Mouse (Mus musculus) stomach, embryonic 14.5 days (tissue): ENCODE results near the gene Phc2. TPM values are rescaled to one million over a fixed set of nuclear protein-coding genes. Genes with fewer than 3 reads are reported as not detected.

Experiments used
- ATAC-seq: fragments of 200-750 bp; cut with Nextera tagmentation; 2 replicates; pipeline ENCODE4 v1.8.0; 2017; ENCODE audit warnings: low read depth, moderate TSS enrichment; ENCODE audit not compliant: insufficient number of reproducible peaks, insufficient read depth, low FRiP score
- H3K27ac ChIP-seq: fragments of 300-500 bp; sonication (generic); 2 replicates; pipeline ENCODE4 v1.5.1; 2014; ENCODE audit warnings: mild to moderate bottlenecking, low read length, moderate library complexity, mixed read lengths
- H3K27me3 ChIP-seq: fragments of 300-500 bp; sonication (generic); 2 replicates; pipeline ENCODE4 v1.6.1; 2014; ENCODE audit warnings: low read length, control low read depth, mixed read lengths; ENCODE audit not compliant: control insufficient read depth, insufficient read depth
- H3K36me3 ChIP-seq: fragments of 300-500 bp; sonication (generic); 2 replicates; pipeline ENCODE4 v1.6.1; 2014; ENCODE audit warnings: mild to moderate bottlenecking, control low read depth, low read length, moderate library complexity, mixed read lengths; ENCODE audit not compliant: control insufficient read depth, insufficient read depth
- H3K4me1 ChIP-seq: fragments of 300-500 bp; sonication (generic); 2 replicates; pipeline ENCODE4 v1.6.1; 2014; ENCODE audit warnings: low read length, control low read depth, mixed read lengths; ENCODE audit not compliant: control insufficient read depth, insufficient read depth
- H3K4me2 ChIP-seq: fragments of 300-500 bp; sonication (generic); replicated peaks from 2 replicates; pipeline ENCODE4 v1.6.1; 2014; ENCODE audit warnings: low read depth, low read length, control low read depth
- H3K4me3 ChIP-seq: fragments of 300-500 bp; sonication (generic); 2 replicates; pipeline ENCODE4 v1.5.1; 2014; ENCODE audit warnings: low read depth, low read length, control low read depth
- H3K9ac ChIP-seq: fragments of 300-500 bp; sonication (generic); replicated peaks from 2 replicates; pipeline ENCODE4 v1.6.1; 2014; ENCODE audit warnings: low read depth, mild to moderate bottlenecking, control low read depth, low read length, moderate library complexity, mixed read lengths
- H3K9me3 ChIP-seq: fragments of 300-500 bp; sonication (generic); 2 replicates; pipeline ENCODE4 v1.6.1; 2016; ENCODE audit warnings: low read depth, low read length, control low read depth; ENCODE audit not compliant: control insufficient read depth
- WGBS: fragments of 180-500 bp; shearing (Covaris S2); extraction: QIAGEN DNeasy Blood & Tissue Kit; methylation state at CpG from one replicate; pipeline ENCODE4 v1.1.7; 2014; 5-methylcytosine and 5-hydroxymethylcytosine counted together
- polyA plus RNA-seq: library from polyadenylated mRNA; unstranded; fragments of >200 nt; fragmentation: Nextera tagmentation; extraction: Ambion mirVana; gene quantifications from 2 replicates; pipeline ENCODE4 v1.2.1, GENCODE M21; 2014

Gene Phc2
- polyA plus RNA-seq, 1 experiment from 2014 or later = 22.9 TPM

GRCm38 (mm10) chr4:128732794-128733193 lies 78.3 kb downstream of the Phc2 start:
- Histone ChIP-seq H3K9ac (no peak overlapping the region), H3K4me3 (no peak overlapping the region), H3K4me2 (no peak overlapping the region), H3K9me3 (no peaks in the 10 kb centered on the region), H3K36me3 (peaks cover 10% of the 10 kb centered on the region; the same call in 1 of the 2 replicates), H3K4me1 (peaks cover 80% of the 10 kb centered on the region), H3K27ac (no peak overlapping the region), H3K27me3 (no peaks in the 10 kb centered on the region)
- no peak for ATAC-seq
- WGBS = 41% methylated on average over 5 of the region's 5 CpGs

- Histone ChIP-seq H3K4me3 (no peak overlapping the region), H3K27me3 (no peaks in the 10 kb centered on the region), H3K9ac (no peak overlapping the region), H3K9me3 (no peaks in the 10 kb centered on the region), H3K36me3 (peaks cover 10% of the 10 kb centered on the region; the same call in 1 of the 2 replicates), H3K4me1 (peaks cover 82% of the 10 kb centered on the region), H3K27ac (peak overlapping the region; percentile 69), H3K4me2 (0 out of 2 replicates have a peak overlapping the region, but pooled peaks have one; percentile 12)
- 34% methylated on average over 6 of the region's 6 CpGs for WGBS
- ATAC-seq = no peak
Measured at GRCm38 (mm10) chr4:128733496-128733895, 79.0 kb downstream of the Phc2 start.

- peak; percentile 59; the same call in 1 of the 2 replicates for ATAC-seq
- Histone ChIP-seq H3K4me1 (peaks cover 75% of the 10 kb centered on the region), H3K9me3 (no peaks in the 10 kb centered on the region), H3K36me3 (peaks cover 10% of the 10 kb centered on the region; the same call in 1 of the 2 replicates), H3K9ac (no peak overlapping the region), H3K27me3 (no peaks in the 10 kb centered on the region), H3K27ac (peak overlapping the region; percentile 69; the same call in 1 of the 2 replicates), H3K4me3 (no peak overlapping the region), H3K4me2 (0 out of 2 replicates have a peak overlapping the region, but pooled peaks have one; percentile 12)
- 23% methylated on average over 5 of the region's 5 CpGs for WGBS
Measured at GRCm38 (mm10) chr4:128734217-128734616, 79.7 kb downstream of the Phc2 start.

- Histone ChIP-seq H3K4me1 (peaks cover 68% of the 10 kb centered on the region), H3K36me3 (peaks cover 10% of the 10 kb centered on the region; the same call in 1 of the 2 replicates), H3K9ac (no peak overlapping the region), H3K4me2 (no peak overlapping the region), H3K27ac (peak overlapping the region; percentile 61; the same call in 1 of the 2 replicates), H3K4me3 (no peak overlapping the region), H3K27me3 (no peaks in the 10 kb centered on the region), H3K9me3 (no peaks in the 10 kb centered on the region)
- no peak for ATAC-seq
- 69% methylated on average over 18 of the region's 18 CpGs for WGBS
Measured at GRCm38 (mm10) chr4:128734721-128735671, 80.5 kb downstream of the Phc2 start.

GRCm38 (mm10) chr4:128737137-128737589 lies 82.7 kb downstream of the Phc2 start:
- peak overlapping the region; percentile 86 for H3K27ac ChIP-seq
- H3K9ac ChIP-seq = no peak overlapping the region
- H3K4me1 ChIP-seq = peaks cover 62% of the 10 kb centered on the region
- H3K4me2 ChIP-seq = no peak overlapping the region
- peaks cover 5% of the 10 kb centered on the region; the same call in 1 of the 2 replicates for H3K36me3 ChIP-seq
- H3K9me3 ChIP-seq = no peaks in the 10 kb centered on the region
- no peaks in the 10 kb centered on the region for H3K27me3 ChIP-seq
- WGBS = 39% methylated on average over 6 of the region's 6 CpGs
- no peak for ATAC-seq
- H3K4me3 ChIP-seq = no peak overlapping the region

GRCm38 (mm10) chr4:128737825-128738610 lies 83.5 kb downstream of the Phc2 start:
- H3K36me3 ChIP-seq = peaks cover 5% of the 10 kb centered on the region; the same call in 1 of the 2 replicates
- no peaks in the 10 kb centered on the region for H3K9me3 ChIP-seq
- peaks cover 60% of the 10 kb centered on the region for H3K4me1 ChIP-seq
- no peak overlapping the region for H3K9ac ChIP-seq
- H3K4me2 ChIP-seq = no peak overlapping the region
- ATAC-seq = 0 out of 2 replicates have a peak, but pooled peaks have one; percentile 15
- peak overlapping the region; percentile 86 for H3K27ac ChIP-seq
- no peaks in the 10 kb centered on the region for H3K27me3 ChIP-seq
- 44% methylated on average over 14 of the region's 14 CpGs for WGBS
- H3K4me3 ChIP-seq = no peak overlapping the region

GRCm38 (mm10) chr4:128740878-128741277 lies 86.4 kb downstream of the Phc2 start:
- no peak for ATAC-seq
- Histone ChIP-seq H3K27me3 (no peaks in the 10 kb centered on the region), H3K9me3 (no peaks in the 10 kb centered on the region), H3K27ac (no peak overlapping the region; the same call in 1 of the 2 replicates), H3K4me1 (peaks cover 31% of the 10 kb centered on the region), H3K9ac (no peak overlapping the region), H3K36me3 (peaks cover 24% of the 10 kb centered on the region), H3K4me3 (no peak overlapping the region), H3K4me2 (no peak overlapping the region)
- WGBS = 50% methylated on average over 1 of the region's 1 CpGs

- no peak overlapping the region for H3K4me3 ChIP-seq
- no peak overlapping the region for H3K27ac ChIP-seq
- H3K9me3 ChIP-seq = no peaks in the 10 kb centered on the region
- no peak overlapping the region for H3K9ac ChIP-seq
- H3K36me3 ChIP-seq = peaks cover 32% of the 10 kb centered on the region
- H3K4me2 ChIP-seq = no peak overlapping the region
- peaks cover 21% of the 10 kb centered on the region for H3K4me1 ChIP-seq
- 41% methylated on average over 5 of the region's 5 CpGs for WGBS
- ATAC-seq = no peak
- no peaks in the 10 kb centered on the region for H3K27me3 ChIP-seq
Measured at GRCm38 (mm10) chr4:128741906-128742305, 87.4 kb downstream of the Phc2 start.
